Mouse (Mus musculus): ENCODE data around the gene Nf1. TPM values are rescaled to one million over a fixed set of nuclear protein-coding genes. Genes with fewer than 3 reads are reported as not detected.

Gene Nf1
- polyA plus RNA-seq, 1 experiment from 2014 or later, result 7.1 TPM

GRCm38 (mm10) chr11:79336722-79337267 lies 2.7 kb upstream of the Nf1 start:
- no peaks in the 10 kb centered on the region; the same call in 1 of the 2 replicates for H3K9me3 ChIP-seq (replicated peaks)
- ATAC-seq, result no peak
- H3K4me1 ChIP-seq, result peaks cover 20% of the 10 kb centered on the region
- H3K27me3 ChIP-seq, result no peaks in the 10 kb centered on the region
- no peak overlapping the region for H3K9ac ChIP-seq
- no peak overlapping the region for H3K4me2 ChIP-seq
- no peak overlapping the region for H3K27ac ChIP-seq
- no peak overlapping the region for H3K4me3 ChIP-seq
- 94% methylated on average over 5 of the region's 5 CpGs for WGBS
- H3K36me3 ChIP-seq (ENCODE audit: poor library complexity, severe bottlenecking), result no peaks in the 10 kb centered on the region

GRCm38 (mm10) chr11:79338621-79339020 lies 872 bp upstream of the Nf1 start:
- 51% methylated on average over 4 of the region's 4 CpGs for WGBS
- peaks cover 8% of the 10 kb centered on the region; the same call in 1 of the 2 replicates for H3K36me3 ChIP-seq (ENCODE audit: poor library complexity, severe bottlenecking)
- ATAC-seq, result no peak
- H3K4me3 ChIP-seq, result peak overlapping the region; percentile 91
- no peaks in the 10 kb centered on the region for H3K27me3 ChIP-seq
- peak overlapping the region; percentile 84 for H3K4me2 ChIP-seq
- H3K27ac ChIP-seq, result no peak overlapping the region
- H3K9ac ChIP-seq, result peak overlapping the region; percentile 95; the same call in 1 of the 2 replicates
- H3K9me3 ChIP-seq (replicated peaks), result no peaks in the 10 kb centered on the region; the same call in 1 of the 2 replicates
- H3K4me1 ChIP-seq, result peaks cover 22% of the 10 kb centered on the region

DNA sequence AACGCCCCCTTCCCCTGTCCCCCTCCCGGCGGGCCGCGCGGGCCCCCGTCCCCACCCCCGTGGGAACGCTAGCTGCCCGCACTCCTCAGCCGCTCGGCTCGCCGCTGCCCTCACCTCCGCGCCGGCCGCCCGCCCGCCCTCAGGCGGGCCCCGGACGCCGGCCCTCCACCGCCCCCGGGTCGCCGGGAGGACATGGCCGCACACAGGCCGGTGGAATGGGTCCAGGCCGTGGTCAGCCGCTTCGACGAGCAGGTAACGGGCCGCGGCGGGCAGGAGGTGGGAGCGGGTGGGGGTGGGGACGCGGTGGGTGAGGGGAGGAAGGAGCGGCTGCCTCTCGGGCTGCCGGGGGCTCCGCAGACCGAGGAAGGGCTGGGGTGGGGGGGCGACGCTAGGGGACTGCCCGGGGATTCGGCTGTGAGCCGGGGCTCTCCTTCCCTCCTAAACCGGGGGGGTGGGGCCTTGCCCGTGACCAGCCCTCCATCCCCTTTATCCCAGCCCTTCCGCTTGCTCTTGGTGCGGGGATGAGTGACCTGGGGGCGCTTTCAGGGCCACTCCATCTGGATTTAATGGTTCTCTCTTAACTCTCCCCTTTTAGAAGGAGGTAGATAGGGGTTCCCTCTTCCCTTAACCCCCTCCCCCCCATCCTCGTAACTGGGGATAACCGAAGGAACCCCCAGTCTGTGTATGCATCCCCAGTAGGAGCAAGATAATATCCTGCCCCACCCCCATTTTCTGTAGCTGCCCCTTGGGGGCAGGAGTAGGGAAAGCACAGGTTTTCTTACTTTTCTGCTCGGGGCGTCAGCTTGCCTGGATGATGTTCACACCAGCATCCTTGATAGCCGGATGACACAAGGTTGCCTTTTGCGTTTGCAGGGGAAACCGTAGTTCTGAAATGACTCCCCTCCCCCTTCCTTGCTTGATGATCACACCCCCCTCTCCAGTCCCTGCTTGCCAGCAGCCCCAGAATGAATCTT lies 602 bp downstream of the Nf1 start:
- Histone ChIP-seq H3K9ac (peak overlapping the region; percentile 95), H3K4me3 (peak overlapping the region; percentile 91), H3K27ac (peak overlapping the region; percentile 91), H3K4me2 (peak overlapping the region; percentile 84), H3K36me3 (ENCODE audit: poor library complexity, severe bottlenecking) (peaks cover 8% of the 10 kb centered on the region; the same call in 1 of the 2 replicates), H3K4me1 (peaks cover 22% of the 10 kb centered on the region), H3K27me3 (no peaks in the 10 kb centered on the region), H3K9me3 (replicated peaks) (no peaks in the 10 kb centered on the region; the same call in 1 of the 2 replicates)
- WGBS, result 2% methylated on average over 51 of the region's 63 CpGs
- ATAC-seq, result peak; percentile 84

- Histone ChIP-seq H3K27me3 (no peaks in the 10 kb centered on the region), H3K4me1 (peaks cover 9% of the 10 kb centered on the region; the same call in 1 of the 2 replicates), H3K4me3 (no peak overlapping the region), H3K9me3 (replicated peaks) (no peaks in the 10 kb centered on the region), H3K4me2 (no peak overlapping the region), H3K27ac (no peak overlapping the region), H3K9ac (no peak overlapping the region), H3K36me3 (ENCODE audit: poor library complexity, severe bottlenecking) (no peaks in the 10 kb centered on the region)
- no peak for ATAC-seq
- 93% methylated on average over 3 of the region's 3 CpGs for WGBS
Observed at GRCm38 (mm10) chr11:79356995-79357394, 17.5 kb downstream of the Nf1 start.

DNA sequence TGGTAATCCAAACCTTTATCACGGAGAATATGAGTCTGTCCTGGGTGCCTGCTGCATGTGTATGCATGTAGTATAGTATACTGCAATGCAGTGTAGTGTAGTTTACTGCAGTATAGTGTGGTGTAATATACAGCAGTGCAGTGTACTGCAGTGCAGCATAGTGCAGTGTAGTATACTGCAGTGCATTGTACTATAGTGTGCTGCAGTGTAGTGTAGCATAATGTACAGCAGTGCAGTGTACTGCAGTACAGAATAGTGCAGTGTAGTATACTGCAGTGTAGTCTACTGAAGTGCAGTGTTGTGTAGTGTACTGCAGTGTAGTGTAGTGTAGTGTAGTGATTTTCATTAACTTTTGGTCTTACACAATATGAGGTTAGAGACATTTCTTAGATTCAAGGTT lies 17.9 kb downstream of the Nf1 start:
- Histone ChIP-seq H3K4me3 (no peak overlapping the region), H3K27ac (no peak overlapping the region), H3K9ac (no peak overlapping the region), H3K4me1 (peaks cover 9% of the 10 kb centered on the region; the same call in 1 of the 2 replicates), H3K9me3 (replicated peaks) (no peaks in the 10 kb centered on the region), H3K4me2 (no peak overlapping the region), H3K27me3 (no peaks in the 10 kb centered on the region), H3K36me3 (ENCODE audit: poor library complexity, severe bottlenecking) (no peaks in the 10 kb centered on the region)
- 97% methylated on average over 1 of the region's 1 CpGs for WGBS
- ATAC-seq, result no peak

- WGBS, result 89% methylated on average over 3 of the region's 3 CpGs
- Histone ChIP-seq H3K9ac (no peak overlapping the region), H3K4me1 (peaks cover 7% of the 10 kb centered on the region; the same call in 1 of the 2 replicates), H3K4me2 (no peak overlapping the region), H3K9me3 (replicated peaks) (no peaks in the 10 kb centered on the region), H3K4me3 (no peak overlapping the region), H3K27ac (no peak overlapping the region), H3K27me3 (no peaks in the 10 kb centered on the region), H3K36me3 (ENCODE audit: poor library complexity, severe bottlenecking) (no peaks in the 10 kb centered on the region)
- ATAC-seq, result no peak
Observed at GRCm38 (mm10) chr11:79364956-79365355, 25.5 kb downstream of the Nf1 start.

- H3K4me3 ChIP-seq, result no peak overlapping the region
- no peaks in the 10 kb centered on the region for H3K27me3 ChIP-seq
- no peak overlapping the region for H3K4me2 ChIP-seq
- WGBS, result 52% methylated on average over 8 of the region's 8 CpGs
- H3K27ac ChIP-seq, result no peak overlapping the region
- no peak for ATAC-seq
- peaks cover 7% of the 10 kb centered on the region for H3K4me1 ChIP-seq
- H3K9me3 ChIP-seq (replicated peaks), result no peaks in the 10 kb centered on the region
- H3K9ac ChIP-seq, result no peak overlapping the region
- H3K36me3 ChIP-seq (ENCODE audit: poor library complexity, severe bottlenecking), result no peaks in the 10 kb centered on the region
Observed at GRCm38 (mm10) chr11:79366284-79366683, 26.8 kb downstream of the Nf1 start.

- H3K9ac ChIP-seq, result no peak overlapping the region
- 0 out of 2 replicates have a peak, but pooled peaks cover 5% of the 10 kb centered on the region for H3K36me3 ChIP-seq (ENCODE audit: poor library complexity, severe bottlenecking)
- ATAC-seq, result no peak
- no peaks in the 10 kb centered on the region for H3K9me3 ChIP-seq (replicated peaks)
- no peak overlapping the region for H3K27ac ChIP-seq
- H3K27me3 ChIP-seq, result no peaks in the 10 kb centered on the region
- no peak overlapping the region for H3K4me3 ChIP-seq
- no peak overlapping the region for H3K4me2 ChIP-seq
- 95% methylated on average over 4 of the region's 4 CpGs for WGBS
- H3K4me1 ChIP-seq, result no peaks in the 10 kb centered on the region; the same call in 1 of the 2 replicates
Observed at GRCm38 (mm10) chr11:79373031-79373430, 33.5 kb downstream of the Nf1 start.

DNA sequence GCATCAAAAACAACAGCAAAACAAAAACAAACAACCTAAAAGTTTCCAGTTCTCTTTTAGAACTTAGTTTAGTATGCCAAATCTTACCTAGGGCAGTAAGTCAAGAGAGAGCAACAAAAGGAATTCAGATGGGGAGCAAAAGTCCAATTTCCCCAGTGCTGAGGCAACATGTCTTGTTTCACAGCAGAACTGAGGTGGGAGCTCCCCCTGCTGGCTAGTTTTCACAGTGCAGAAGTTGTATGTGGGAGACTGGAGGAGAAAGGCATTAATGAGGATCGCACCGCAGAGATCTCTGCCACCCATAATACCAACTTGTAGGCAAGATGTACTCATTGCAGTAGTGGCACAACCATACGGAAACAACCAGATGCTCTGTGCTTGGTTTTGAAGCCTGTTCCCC lies 58.8 kb downstream of the Nf1 start:
- no peak overlapping the region for H3K4me2 ChIP-seq
- no peaks in the 10 kb centered on the region for H3K9me3 ChIP-seq (replicated peaks)
- 67% methylated on average over 3 of the region's 3 CpGs for WGBS
- no peak overlapping the region for H3K9ac ChIP-seq
- H3K27me3 ChIP-seq, result no peaks in the 10 kb centered on the region
- no peak overlapping the region for H3K27ac ChIP-seq
- H3K36me3 ChIP-seq (ENCODE audit: poor library complexity, severe bottlenecking), result peaks cover 38% of the 10 kb centered on the region
- no peak for ATAC-seq
- H3K4me3 ChIP-seq, result no peak overlapping the region
- H3K4me1 ChIP-seq, result no peaks in the 10 kb centered on the region

GRCm38 (mm10) chr11:79403625-79404319 lies 64.3 kb downstream of the Nf1 start:
- Histone ChIP-seq H3K4me3 (no peak overlapping the region), H3K9me3 (replicated peaks) (no peaks in the 10 kb centered on the region), H3K27me3 (no peaks in the 10 kb centered on the region), H3K36me3 (ENCODE audit: poor library complexity, severe bottlenecking) (peaks cover 40% of the 10 kb centered on the region; the same call in 1 of the 2 replicates), H3K9ac (no peak overlapping the region), H3K27ac (no peak overlapping the region), H3K4me1 (no peaks in the 10 kb centered on the region), H3K4me2 (no peak overlapping the region)
- 94% methylated on average over 6 of the region's 6 CpGs for WGBS
- ATAC-seq, result no peak

DNA sequence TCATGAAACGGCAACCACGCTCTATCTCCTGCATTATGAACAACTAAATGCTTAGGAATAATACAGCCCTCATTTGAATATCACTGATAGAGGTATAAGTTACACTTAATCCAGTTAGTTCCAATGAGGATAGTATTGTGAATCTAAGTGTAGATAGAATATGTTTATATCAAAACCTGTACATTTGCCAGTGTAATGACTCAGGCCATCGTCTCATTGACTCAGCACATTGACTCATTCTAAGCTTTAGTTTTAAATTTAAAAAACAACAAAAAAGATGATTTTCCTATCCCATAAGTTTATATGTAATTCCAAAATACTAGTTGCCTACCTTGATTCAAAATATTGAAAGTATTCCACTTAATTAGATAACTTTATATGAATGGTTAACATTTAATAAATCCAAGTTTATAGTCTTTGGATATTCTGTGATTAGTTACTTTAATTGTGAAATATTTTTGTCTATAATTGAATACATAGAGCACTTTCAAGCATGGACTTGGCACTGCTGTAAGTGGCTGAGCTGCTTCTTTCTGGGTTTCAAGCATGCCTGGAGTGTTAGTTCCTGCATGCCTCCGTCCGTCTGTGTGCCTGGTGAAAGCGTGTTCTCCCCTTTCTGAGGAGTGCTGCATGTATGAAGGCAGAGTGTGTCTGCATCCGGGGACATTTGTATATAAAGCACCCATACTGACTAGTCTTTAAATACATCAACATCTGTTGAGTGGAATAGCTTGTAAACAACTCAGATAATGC lies 74.4 kb downstream of the Nf1 start:
- H3K4me2 ChIP-seq, result no peak overlapping the region
- H3K27ac ChIP-seq, result no peak overlapping the region
- no peak overlapping the region for H3K4me3 ChIP-seq
- no peaks in the 10 kb centered on the region for H3K27me3 ChIP-seq
- WGBS, result 92% methylated on average over 7 of the region's 7 CpGs
- peaks cover 30% of the 10 kb centered on the region for H3K36me3 ChIP-seq (ENCODE audit: poor library complexity, severe bottlenecking)
- ATAC-seq, result no peak
- H3K4me1 ChIP-seq, result no peaks in the 10 kb centered on the region
- H3K9ac ChIP-seq, result no peak overlapping the region
- H3K9me3 ChIP-seq (replicated peaks), result no peaks in the 10 kb centered on the region

Measured in forebrain, embryonic 13.5 days (tissue).